Comparison of ENCODE assay signal across 10 mouse cellular contexts in the genomic region with DNA sequence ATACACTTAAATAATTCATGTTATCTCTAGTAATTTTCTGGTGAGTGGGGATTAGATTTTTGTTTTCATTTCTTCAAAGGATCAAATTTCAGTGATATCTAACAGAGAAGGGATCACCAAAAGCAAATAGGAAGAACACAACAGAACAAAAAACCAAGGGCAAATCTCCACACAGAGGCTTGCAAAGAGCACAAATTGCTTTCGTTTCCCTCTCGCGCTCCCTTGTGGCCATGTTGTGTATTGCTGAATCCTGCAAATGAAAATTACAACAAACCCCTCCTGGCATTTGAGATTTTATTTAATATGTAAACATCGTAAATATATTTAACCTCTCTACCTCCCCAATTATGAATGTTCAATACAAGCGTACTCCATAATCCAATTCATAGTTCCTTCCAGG.
A peak's percentile ranks its signal among the peaks of the same experiment; 100 is the strongest.
DNase-seq lines count a peak whose midpoint lies in the region; ATAC-seq lines count a peak whose summit lies in the region.
"Had no signal": no experiment of that assay in that cellular context is flagged by ENCODE, and none has a peak within 500 bp of the region (broad histone marks: within the 10 kb centered on the region; RNA-seq: fewer than 3 reads in every experiment).

No protein-coding gene starts in this region.

- no peak overlapping the region for H3K4me3 ChIP-seq in liver, embryonic 12.5 days
- H3K4me3 ChIP-seq: embryonic facial prominence, embryonic 13.5 days; liver, embryonic 15.5 days had no signal

- no peak for ATAC-seq in liver, embryonic 12.5 days
- no peak for ATAC-seq in erythroid progenitor cell, adult 5-6 weeks (replicated peaks; ENCODE audit: low FRiP score, poor library complexity, severe bottlenecking)

- no peaks in the 10 kb centered on the region for H3K4me1 ChIP-seq in liver, embryonic 12.5 days
- H3K4me1 ChIP-seq: embryonic facial prominence, embryonic 13.5 days; liver, embryonic 15.5 days had no signal

- 9% methylated on average over 5 of the region's 5 CpGs for WGBS in liver, embryonic 12.5 days (ENCODE audit: insufficient replicate concordance)

- no peak overlapping the region for H3K4me2 ChIP-seq in liver, embryonic 12.5 days
- H3K4me2 ChIP-seq: embryonic facial prominence, embryonic 13.5 days; liver, embryonic 15.5 days had no signal

- no peak overlapping the region for H3K9ac ChIP-seq in liver, embryonic 12.5 days
- H3K9ac ChIP-seq: embryonic facial prominence, embryonic 13.5 days; liver, embryonic 15.5 days had no signal

- peak; percentile 42 for DNase-seq in liver
- DNase-seq in MN1 (ENCODE audit: low spot score): peak; percentile 77
- DNase-seq in cerebellum, adult 8-10 months: peak; percentile 49
- peak; percentile 4 to 8 for DNase-seq in gastrocnemius, adult 8-10 months (ENCODE audit: low spot score in 2 of 2)
- DNase-seq in layer of hippocampus, adult 9-10 months (ENCODE audit: low spot score): peak; percentile 67
- DNase-seq in mesoderm, embryonic 11.5 days (ENCODE audit: low read depth, low spot score): peak; percentile 56

- no peaks in the 10 kb centered on the region for H3K27me3 ChIP-seq in liver, embryonic 12.5 days (replicated peaks)
- H3K27me3 ChIP-seq: embryonic facial prominence, embryonic 13.5 days; liver, embryonic 15.5 days had no signal

- H3K36me3 ChIP-seq in liver, embryonic 12.5 days: no peaks in the 10 kb centered on the region
- H3K36me3 ChIP-seq: embryonic facial prominence, embryonic 13.5 days; liver, embryonic 15.5 days had no signal

- no peak overlapping the region for H3K27ac ChIP-seq in liver, embryonic 12.5 days
- H3K27ac ChIP-seq: embryonic facial prominence, embryonic 13.5 days; liver, embryonic 15.5 days had no signal

- no peaks in the 10 kb centered on the region for H3K9me3 ChIP-seq in liver, embryonic 12.5 days (replicated peaks)
- H3K9me3 ChIP-seq: embryonic facial prominence, embryonic 13.5 days; liver, embryonic 15.5 days had no signal

Comparison
In these comparisons a context has a peak if more than half of its experiments do, and no peak if none do; other contexts are left out.
1. DNase-seq: peak in every context shown above with its lines; median percentile 77 in MN1; 67 in layer of hippocampus, adult 9-10 months; 56 in mesoderm, embryonic 11.5 days; 49 in cerebellum, adult 8-10 months; 42 in liver; 6 in gastrocnemius, adult 8-10 months.